Mouse (Mus musculus): Measurements from ENCODE around the gene Cblc. TPM values are rescaled to one million over a fixed set of nuclear protein-coding genes. Genes with fewer than 3 reads are reported as not detected.

The Cblc gene
- polyA plus RNA-seq (2014; fragmentation: Nextera tagmentation; extraction: Ambion mirVana), result 1.1 and 1.7 TPM in 2 replicates

DNA sequence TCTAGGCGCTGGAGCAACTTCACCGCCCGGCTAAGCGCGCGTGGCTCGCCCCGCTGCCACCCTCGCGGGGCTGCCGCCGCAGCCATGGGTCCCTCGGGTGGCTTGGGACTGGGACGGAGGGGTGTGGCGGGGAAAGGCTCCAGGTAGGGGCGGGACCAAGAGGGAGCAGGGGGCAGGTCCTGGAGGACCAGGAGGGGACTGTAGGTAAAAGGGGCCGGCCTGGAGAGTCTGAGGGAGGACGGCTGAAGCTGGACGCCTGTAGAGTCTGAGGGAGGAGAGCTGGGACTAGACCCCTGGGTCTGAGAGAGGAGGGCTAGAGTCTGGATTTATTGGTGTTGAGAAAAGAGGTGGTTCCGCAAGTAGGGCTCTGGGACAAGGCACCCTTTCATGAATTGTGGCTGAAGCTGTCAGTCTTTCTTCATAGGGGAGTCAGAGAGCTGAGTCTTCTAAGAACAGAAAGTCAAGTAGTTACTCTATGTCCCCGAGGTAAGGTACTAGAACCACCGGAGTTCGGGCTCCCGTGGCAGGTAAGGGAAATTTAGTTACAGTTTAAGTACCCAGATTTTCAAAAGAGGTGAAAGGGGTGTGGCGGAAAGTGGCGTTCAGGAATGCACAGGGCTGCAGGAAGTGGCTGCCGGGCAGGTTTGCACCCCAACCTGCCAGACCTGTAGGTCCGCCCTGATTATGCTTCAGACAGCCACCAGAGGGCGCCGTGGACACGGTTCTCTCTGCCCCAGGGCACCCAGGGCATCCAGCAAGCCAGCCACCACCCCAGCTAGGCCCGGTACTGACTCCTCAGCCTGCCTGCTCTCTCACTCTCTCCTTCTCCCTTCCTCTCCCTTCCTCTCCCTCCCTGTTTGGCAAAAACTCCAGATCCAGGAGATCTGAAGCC lies at the start of gene Cblc:
Gene Cblc, minus strand, starts transcription at position 113 of the 892 bp plus-strand sequence.
- peak within 1 kb of the TSS; percentile 21; the same call in 1 of the 2 replicates for H3K4me3 ChIP-seq (ENCODE audit: low read depth, low read length)
- 0 out of 2 replicates have a peak within 1 kb of the TSS, but pooled peaks have one; percentile 6 for H3K9ac ChIP-seq (replicated peaks; ENCODE audit: low read length)
- no peaks in the 10 kb centered on the region for H3K36me3 ChIP-seq (replicated peaks; ENCODE audit: control insufficient read depth, insufficient read depth, low read depth, low read length)
- no peak within 1 kb of the TSS for H3K27ac ChIP-seq (replicated peaks; ENCODE audit: low read depth, low read length)
- 2% methylated on average over 32 of the region's 32 CpGs for WGBS
- peak; percentile 66 for ATAC-seq (replicated peaks; ENCODE audit: insufficient number of reproducible peaks, low FRiP score, low TSS enrichment, low read depth)
- H3K27me3 ChIP-seq (ENCODE audit: control insufficient read depth, insufficient read depth, low read length), result peaks cover 16% of the 10 kb centered on the region
- peak; percentile 76 for DNase-seq (ENCODE audit: low spot score)
- H3K9me3 ChIP-seq (replicated peaks; ENCODE audit: control insufficient read depth, low read length), result no peaks in the 10 kb centered on the region
- 0 out of 2 replicates have a peak within 1 kb of the TSS, but pooled peaks have one; percentile 21 for H3K4me2 ChIP-seq (ENCODE audit: low read depth, low read length)
- no peaks in the 10 kb centered on the region for H3K4me1 ChIP-seq (ENCODE audit: control insufficient read depth, insufficient read depth, low read length)

DNA sequence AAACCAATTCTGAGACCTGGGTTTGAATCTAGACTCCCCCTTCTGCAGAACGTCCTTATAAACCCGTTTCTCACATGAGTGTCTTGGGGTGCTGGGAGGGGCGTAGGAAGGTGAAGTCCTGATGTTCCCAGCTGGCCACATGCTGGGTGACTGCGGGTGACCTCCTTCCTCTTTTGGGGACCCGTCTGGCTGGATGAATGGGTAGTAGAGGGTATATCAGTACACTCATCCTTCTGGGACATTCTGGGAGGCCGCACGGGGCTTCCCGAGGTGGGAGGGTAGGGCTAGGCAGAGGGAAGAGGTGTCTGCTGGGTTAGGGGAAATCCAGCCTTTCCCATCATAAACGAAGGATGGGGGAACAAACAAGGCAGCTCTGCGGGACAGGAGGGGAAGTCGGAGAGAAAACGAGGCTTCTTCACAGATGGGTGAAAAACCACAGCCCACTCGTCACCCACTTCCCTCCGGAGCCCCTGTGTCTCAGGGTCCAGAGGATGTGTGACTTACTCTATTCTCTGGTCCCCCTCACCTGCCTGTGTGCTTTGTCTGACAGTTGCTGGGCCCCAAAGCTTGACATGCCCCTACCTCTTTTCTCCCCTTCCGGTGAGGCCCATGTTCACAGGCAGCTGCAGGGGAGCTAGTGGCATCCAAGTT lies 48.0 kb upstream of the Cblc start:
- ATAC-seq (replicated peaks; ENCODE audit: insufficient number of reproducible peaks, low FRiP score, low TSS enrichment, low read depth), result no peak
- 67% methylated on average over 15 of the region's 15 CpGs for WGBS
- H3K4me3 ChIP-seq (ENCODE audit: low read depth, low read length), result no peak overlapping the region

DNA sequence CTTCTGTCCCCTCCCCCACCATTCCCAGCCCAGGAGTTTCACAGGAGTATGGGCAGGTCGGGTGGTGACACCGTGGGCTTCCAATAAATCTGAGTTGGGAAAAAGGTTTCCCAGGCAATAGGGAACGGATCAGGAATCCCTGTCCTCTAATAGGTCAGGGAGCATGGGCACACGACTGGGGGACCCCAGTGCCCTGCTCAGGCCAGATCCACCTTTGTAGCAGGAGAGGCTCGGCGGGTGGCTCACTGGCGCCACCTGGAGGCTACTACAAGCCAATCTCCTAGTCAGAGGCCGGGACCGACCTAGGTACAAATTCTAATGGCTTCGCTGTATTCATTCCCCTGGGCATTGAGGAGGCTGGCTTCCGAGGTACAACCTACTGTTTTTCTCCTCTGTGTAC lies 47.0 kb upstream of the Cblc start:
- Histone ChIP-seq H3K36me3 (replicated peaks; ENCODE audit: control insufficient read depth, insufficient read depth, low read depth, low read length) (no peaks in the 10 kb centered on the region), H3K27ac (replicated peaks; ENCODE audit: low read depth, low read length) (no peak overlapping the region), H3K4me3 (ENCODE audit: low read depth, low read length) (no peak overlapping the region), H3K4me1 (ENCODE audit: control insufficient read depth, insufficient read depth, low read length) (no peaks in the 10 kb centered on the region), H3K27me3 (ENCODE audit: control insufficient read depth, insufficient read depth, low read length) (peaks cover 5% of the 10 kb centered on the region), H3K4me2 (ENCODE audit: low read depth, low read length) (no peak overlapping the region), H3K9me3 (replicated peaks; ENCODE audit: control insufficient read depth, low read length) (no peaks in the 10 kb centered on the region), H3K9ac (replicated peaks; ENCODE audit: low read length) (no peak overlapping the region)
- DNase-seq (ENCODE audit: low spot score) (peak; percentile 75), ATAC-seq (replicated peaks; ENCODE audit: insufficient number of reproducible peaks, low FRiP score, low TSS enrichment, low read depth) (peak; percentile 58; the same call in 1 of the 2 replicates)
- WGBS, result 5% methylated on average over 11 of the region's 11 CpGs

More for the DNA sequence above, 48.0 kb upstream of the Cblc start:
- H3K9me3 ChIP-seq (replicated peaks; ENCODE audit: control insufficient read depth, low read length), result no peaks in the 10 kb centered on the region
- no peak overlapping the region for H3K4me2 ChIP-seq (ENCODE audit: low read depth, low read length)
- DNase-seq (ENCODE audit: low spot score), result no peak
- H3K27me3 ChIP-seq (ENCODE audit: control insufficient read depth, insufficient read depth, low read length), result peaks cover 5% of the 10 kb centered on the region
- no peaks in the 10 kb centered on the region for H3K4me1 ChIP-seq (ENCODE audit: control insufficient read depth, insufficient read depth, low read length)
- no peak overlapping the region for H3K27ac ChIP-seq (replicated peaks; ENCODE audit: low read depth, low read length)
- no peak overlapping the region for H3K9ac ChIP-seq (replicated peaks; ENCODE audit: low read length)
- H3K36me3 ChIP-seq (replicated peaks; ENCODE audit: control insufficient read depth, insufficient read depth, low read depth, low read length), result no peaks in the 10 kb centered on the region

DNA sequence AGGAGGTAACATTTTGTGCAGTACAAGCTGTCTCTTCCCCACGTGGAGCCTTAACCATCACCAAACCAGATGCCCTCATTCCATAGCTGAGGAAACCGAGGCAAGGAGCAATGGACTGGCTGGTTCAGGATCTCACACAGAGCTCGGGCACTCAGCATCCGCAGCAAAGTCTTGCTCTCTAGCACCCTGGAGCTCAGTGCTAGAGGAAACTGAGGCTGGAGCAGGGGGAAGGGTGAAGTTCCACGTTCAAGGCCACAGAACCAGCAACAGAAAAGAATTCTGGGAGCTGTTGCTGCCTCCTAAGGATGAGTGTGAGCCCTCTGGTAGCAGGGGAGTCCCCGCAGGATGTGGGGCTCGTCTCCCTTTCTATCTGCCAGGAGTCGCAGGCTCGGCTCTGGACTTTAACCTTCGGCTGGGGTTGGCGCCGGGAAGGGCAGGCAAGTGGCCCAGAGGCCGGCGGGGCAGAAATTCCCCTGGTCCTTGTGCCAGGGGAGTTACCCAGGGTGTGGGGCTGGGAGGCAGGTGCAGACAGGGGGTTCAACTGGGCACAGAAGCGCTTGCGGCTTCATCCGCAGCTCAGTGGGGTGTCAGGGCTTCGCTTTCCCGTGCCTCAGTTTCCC lies 46.4 kb upstream of the Cblc start:
- Histone ChIP-seq H3K9me3 (replicated peaks; ENCODE audit: control insufficient read depth, low read length) (no peaks in the 10 kb centered on the region), H3K4me2 (ENCODE audit: low read depth, low read length) (no peak overlapping the region), H3K4me1 (ENCODE audit: control insufficient read depth, insufficient read depth, low read length) (no peaks in the 10 kb centered on the region), H3K27me3 (ENCODE audit: control insufficient read depth, insufficient read depth, low read length) (peaks cover 5% of the 10 kb centered on the region), H3K27ac (replicated peaks; ENCODE audit: low read depth, low read length) (no peak overlapping the region), H3K4me3 (ENCODE audit: low read depth, low read length) (no peak overlapping the region), H3K9ac (replicated peaks; ENCODE audit: low read length) (no peak overlapping the region), H3K36me3 (replicated peaks; ENCODE audit: control insufficient read depth, insufficient read depth, low read depth, low read length) (no peaks in the 10 kb centered on the region)
- 0 out of 2 replicates have a peak, but pooled peaks have one; percentile 30 for ATAC-seq (replicated peaks; ENCODE audit: insufficient number of reproducible peaks, low FRiP score, low TSS enrichment, low read depth)
- 26% methylated on average over 19 of the region's 19 CpGs for WGBS
- DNase-seq (ENCODE audit: low spot score), result no peak

DNA sequence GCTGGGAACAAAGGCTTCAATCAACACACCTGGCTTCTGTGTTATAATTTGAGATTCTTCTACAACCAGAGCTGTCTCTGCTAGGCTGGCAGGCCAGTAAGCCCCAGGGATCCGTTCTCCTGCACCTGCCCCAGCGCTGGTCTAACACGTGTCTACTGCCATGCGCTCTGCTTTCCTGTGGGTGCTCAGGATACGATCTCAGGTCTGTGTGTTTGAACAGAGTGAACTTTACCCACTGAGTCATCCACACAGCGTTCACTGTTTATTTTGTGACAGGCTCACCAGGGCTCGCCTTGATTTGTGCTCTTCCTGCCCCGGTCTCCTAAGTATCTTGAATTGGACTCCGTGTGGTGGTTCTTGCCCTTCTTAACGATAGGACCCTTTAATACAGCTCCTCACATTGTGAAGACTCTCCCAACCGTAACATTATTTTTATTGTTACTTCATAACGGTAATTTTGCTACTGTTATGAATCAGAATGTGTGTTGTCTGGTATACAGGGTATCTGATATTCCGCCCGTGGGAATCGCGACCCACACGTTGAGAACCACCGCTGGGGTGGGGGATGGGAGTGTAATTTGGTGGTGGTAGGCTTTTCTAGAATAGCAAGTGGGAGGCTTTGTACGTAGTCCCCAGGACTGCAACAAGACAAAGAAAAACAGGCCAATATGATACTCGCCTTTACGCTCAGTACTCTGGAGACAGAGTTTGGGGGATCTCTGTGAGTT lies 45.2 kb upstream of the Cblc start:
- 82% methylated on average over 21 of the region's 21 CpGs for WGBS
- Histone ChIP-seq H3K9me3 (replicated peaks; ENCODE audit: control insufficient read depth, low read length) (no peaks in the 10 kb centered on the region), H3K4me3 (ENCODE audit: low read depth, low read length) (no peak overlapping the region), H3K36me3 (replicated peaks; ENCODE audit: control insufficient read depth, insufficient read depth, low read depth, low read length) (no peaks in the 10 kb centered on the region), H3K27me3 (ENCODE audit: control insufficient read depth, insufficient read depth, low read length) (peaks cover 5% of the 10 kb centered on the region), H3K4me2 (ENCODE audit: low read depth, low read length) (no peak overlapping the region), H3K27ac (replicated peaks; ENCODE audit: low read depth, low read length) (no peak overlapping the region), H3K9ac (replicated peaks; ENCODE audit: low read length) (no peak overlapping the region), H3K4me1 (ENCODE audit: control insufficient read depth, insufficient read depth, low read length) (no peaks in the 10 kb centered on the region)
- DNase-seq (ENCODE audit: low spot score) (no peak), ATAC-seq (replicated peaks; ENCODE audit: insufficient number of reproducible peaks, low FRiP score, low TSS enrichment, low read depth) (no peak)

DNA sequence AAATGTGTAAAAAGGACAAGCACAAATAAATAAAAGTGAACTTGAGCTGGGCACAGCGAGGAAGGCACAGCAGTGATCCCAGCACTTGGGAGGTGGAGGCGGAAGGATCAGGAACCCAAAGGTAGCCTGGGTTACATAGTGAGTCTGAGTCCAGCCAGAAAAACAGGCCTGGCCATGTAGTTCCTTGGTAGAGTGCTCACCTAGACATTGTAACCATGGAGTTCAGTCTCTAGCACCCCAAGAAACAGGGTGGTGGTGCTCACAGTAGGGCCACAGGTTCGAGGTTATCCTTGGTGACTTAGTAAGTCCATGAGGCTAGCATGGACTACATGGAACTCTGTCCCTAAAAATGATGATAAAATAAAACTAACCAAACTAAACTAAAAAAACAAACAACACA lies 44.3 kb upstream of the Cblc start:
- ATAC-seq (replicated peaks; ENCODE audit: insufficient number of reproducible peaks, low FRiP score, low TSS enrichment, low read depth) (no peak), DNase-seq (ENCODE audit: low spot score) (no peak)
- no peak overlapping the region for H3K4me3 ChIP-seq (ENCODE audit: low read depth, low read length)
- 79% methylated on average over 3 of the region's 3 CpGs for WGBS
- no peaks in the 10 kb centered on the region for H3K9me3 ChIP-seq (replicated peaks; ENCODE audit: control insufficient read depth, low read length)
- no peak overlapping the region for H3K4me2 ChIP-seq (ENCODE audit: low read depth, low read length)
- no peaks in the 10 kb centered on the region for H3K4me1 ChIP-seq (ENCODE audit: control insufficient read depth, insufficient read depth, low read length)
- peaks cover 5% of the 10 kb centered on the region for H3K27me3 ChIP-seq (ENCODE audit: control insufficient read depth, insufficient read depth, low read length)
- H3K36me3 ChIP-seq (replicated peaks; ENCODE audit: control insufficient read depth, insufficient read depth, low read depth, low read length), result no peaks in the 10 kb centered on the region
- no peak overlapping the region for H3K27ac ChIP-seq (replicated peaks; ENCODE audit: low read depth, low read length)
- no peak overlapping the region for H3K9ac ChIP-seq (replicated peaks; ENCODE audit: low read length)

DNA sequence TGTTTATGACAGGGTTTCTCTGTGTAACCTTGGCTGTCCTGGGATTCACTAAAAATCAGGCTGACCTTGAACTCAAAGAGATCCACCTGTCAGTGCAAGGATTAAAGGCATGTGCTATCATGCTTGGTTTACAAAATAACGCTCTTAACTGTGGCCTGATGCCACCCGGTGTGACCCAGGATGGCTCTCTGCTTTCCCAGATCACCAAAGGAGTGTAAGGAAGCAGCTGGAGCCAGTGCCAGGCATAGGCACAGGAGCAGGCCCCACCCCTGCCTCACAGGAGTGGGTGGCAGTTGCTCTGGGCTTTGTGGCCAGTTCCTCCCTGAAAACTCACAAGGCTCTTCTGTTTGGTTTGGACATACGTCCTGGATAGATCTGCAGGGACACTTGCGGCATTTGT lies 43.8 kb upstream of the Cblc start:
- no peak overlapping the region for H3K4me2 ChIP-seq (ENCODE audit: low read depth, low read length)
- no peak for ATAC-seq (replicated peaks; ENCODE audit: insufficient number of reproducible peaks, low FRiP score, low TSS enrichment, low read depth)
- no peak overlapping the region for H3K27ac ChIP-seq (replicated peaks; ENCODE audit: low read depth, low read length)
- no peaks in the 10 kb centered on the region for H3K9me3 ChIP-seq (replicated peaks; ENCODE audit: control insufficient read depth, low read length)
- H3K4me1 ChIP-seq (ENCODE audit: control insufficient read depth, insufficient read depth, low read length), result no peaks in the 10 kb centered on the region
- H3K9ac ChIP-seq (replicated peaks; ENCODE audit: low read length), result no peak overlapping the region
- H3K4me3 ChIP-seq (ENCODE audit: low read depth, low read length), result no peak overlapping the region
- no peaks in the 10 kb centered on the region for H3K36me3 ChIP-seq (replicated peaks; ENCODE audit: control insufficient read depth, insufficient read depth, low read depth, low read length)
- DNase-seq (ENCODE audit: low spot score), result no peak
- H3K27me3 ChIP-seq (ENCODE audit: control insufficient read depth, insufficient read depth, low read length), result peaks cover 5% of the 10 kb centered on the region
- WGBS, result 66% methylated on average over 4 of the region's 4 CpGs
